Mouse (Mus musculus) urinary bladder, postnatal 14 days (tissue): ENCODE results near the gene Csf2.
"Not testable (repeated sequence)": the region's sequence is repeated elsewhere in the genome, so short reads cannot be mapped to it uniquely, and the experiment has no call there.

Experiments
- DNase-seq: peaks from one replicate; pipeline ENCODE4 v3.0.0; 2021; ENCODE audit warnings: low spot score

Csf2 gene

DNA sequence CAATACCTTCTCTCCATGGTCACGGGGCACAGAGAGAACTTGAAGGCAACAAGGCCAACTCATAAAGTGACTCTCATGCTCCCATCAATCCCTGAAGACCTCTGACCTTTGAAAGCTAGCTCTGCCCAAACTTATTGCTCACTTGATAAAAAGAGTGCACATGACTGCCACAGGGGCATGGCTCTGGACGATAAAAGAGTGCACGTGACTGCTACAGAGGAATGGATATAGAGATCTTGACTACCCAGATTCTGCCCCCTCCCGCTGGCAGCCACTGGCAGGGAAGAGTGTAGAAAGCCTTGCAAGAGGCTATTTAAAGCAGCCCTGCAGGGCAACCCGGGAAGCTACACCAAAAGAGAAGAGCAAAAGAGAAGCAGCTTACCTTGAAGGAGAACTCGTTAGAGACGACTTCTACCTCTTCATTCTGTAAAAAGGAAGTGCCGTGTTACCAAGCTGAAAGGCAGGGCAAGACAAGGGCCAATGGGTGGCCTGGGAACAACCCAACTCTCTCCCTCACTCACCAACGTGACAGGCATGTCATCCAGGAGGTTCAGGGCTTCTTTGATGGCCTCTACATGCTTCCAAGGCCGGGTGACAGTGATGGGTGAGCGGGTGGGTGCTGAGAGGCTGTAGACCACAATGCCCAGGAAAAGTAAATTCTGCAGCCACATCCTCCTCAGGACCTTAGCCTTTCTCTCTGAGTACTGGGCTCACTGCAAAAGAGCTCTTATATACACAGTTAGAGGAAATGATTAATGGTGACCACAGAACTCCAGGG is at the start of gene Csf2:
Gene Csf2, minus strand, starts transcription at position 728 of the 778 bp plus-strand sequence.
- no peak for DNase-seq

DNA sequence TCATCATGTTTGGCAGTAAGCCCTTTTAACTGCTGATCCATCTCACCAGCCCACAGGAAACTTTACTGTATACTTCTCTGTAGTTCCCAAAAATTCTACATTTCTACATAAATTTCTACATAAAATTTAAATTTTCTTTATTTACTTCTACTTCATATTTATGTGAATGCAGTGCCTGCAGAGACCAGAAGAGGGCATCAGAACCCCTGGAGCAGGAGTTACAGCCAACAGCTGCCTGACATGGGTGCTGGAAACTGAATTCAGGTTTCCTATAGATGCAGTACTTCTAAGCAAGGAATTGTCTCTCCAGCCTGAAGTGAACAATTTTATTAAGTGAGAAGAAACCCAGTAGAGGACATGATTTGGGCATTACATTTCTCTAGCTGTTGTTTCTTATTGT is 49.3 kb upstream of the Csf2 start:
- DNase-seq: no peak

GRCm38 (mm10) chr11:54297471-54297870 is 48.0 kb upstream of the Csf2 start:
- not testable (repeated sequence) for DNase-seq

- DNase-seq: no peak
Measured at GRCm38 (mm10) chr11:54296734-54297133, 47.3 kb upstream of the Csf2 start.

- no peak for DNase-seq
Measured at GRCm38 (mm10) chr11:54295971-54296370, 46.5 kb upstream of the Csf2 start.

DNA sequence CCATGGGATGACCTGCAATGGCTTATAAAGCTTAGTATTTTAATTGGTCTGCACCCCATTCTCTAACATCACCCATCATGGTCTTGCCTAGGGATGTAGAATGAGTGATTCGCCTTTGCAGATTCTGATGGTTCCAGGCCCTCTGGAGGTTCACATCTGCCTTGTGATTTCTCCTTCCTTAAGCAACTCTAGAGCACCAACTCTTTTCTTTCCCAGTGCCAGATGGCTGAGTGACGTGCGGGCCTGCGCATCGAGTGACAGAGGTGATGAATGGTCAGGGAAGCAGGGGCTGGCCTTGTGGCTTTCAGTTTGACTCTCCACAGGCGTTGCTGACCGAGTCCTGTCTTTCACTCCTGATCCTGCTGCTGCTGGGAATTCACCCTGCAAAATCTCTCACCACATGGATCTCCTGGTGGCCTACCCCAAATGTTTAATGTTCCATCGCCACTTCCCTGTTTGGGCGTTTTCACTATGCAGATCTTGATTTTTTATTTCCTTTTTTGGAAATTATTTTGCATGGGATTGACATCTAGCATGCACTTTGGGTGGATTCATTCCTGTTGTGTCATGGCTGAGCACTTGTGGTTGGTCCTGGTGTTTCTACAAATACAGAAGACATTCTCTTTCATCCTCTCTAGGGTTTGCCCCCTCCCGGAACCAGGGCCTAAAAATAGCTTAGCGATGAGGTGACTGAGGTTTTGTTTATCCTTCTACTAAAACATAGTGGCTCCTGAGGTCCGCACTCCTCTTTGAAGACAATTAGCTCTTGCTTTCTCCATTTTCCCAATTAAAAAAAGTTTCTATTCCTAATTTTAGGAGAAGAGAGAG is 44.7 kb upstream of the Csf2 start:
- no peak for DNase-seq

DNA sequence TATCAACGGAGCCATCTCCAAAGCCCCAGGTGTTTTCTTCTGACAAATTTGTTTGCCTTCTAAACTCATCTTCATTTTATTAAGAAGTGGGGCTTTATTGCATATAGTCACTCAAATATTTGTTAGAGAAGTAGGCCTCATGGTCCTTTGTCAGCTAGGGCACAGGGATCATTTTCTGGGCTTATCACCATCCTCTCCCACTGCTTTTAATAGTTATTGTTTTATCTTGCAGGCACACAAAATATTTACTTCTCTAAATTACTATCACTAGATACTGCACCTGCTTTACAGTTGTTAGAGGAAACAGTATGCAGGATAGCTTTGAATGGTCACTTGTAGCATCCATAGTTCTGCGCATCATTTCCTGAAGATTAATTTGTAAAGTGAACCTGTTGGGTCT is 42.7 kb upstream of the Csf2 start:
- no peak for DNase-seq

GRCm38 (mm10) chr11:54287821-54288453 is 38.5 kb upstream of the Csf2 start:
- DNase-seq: no peak

DNA sequence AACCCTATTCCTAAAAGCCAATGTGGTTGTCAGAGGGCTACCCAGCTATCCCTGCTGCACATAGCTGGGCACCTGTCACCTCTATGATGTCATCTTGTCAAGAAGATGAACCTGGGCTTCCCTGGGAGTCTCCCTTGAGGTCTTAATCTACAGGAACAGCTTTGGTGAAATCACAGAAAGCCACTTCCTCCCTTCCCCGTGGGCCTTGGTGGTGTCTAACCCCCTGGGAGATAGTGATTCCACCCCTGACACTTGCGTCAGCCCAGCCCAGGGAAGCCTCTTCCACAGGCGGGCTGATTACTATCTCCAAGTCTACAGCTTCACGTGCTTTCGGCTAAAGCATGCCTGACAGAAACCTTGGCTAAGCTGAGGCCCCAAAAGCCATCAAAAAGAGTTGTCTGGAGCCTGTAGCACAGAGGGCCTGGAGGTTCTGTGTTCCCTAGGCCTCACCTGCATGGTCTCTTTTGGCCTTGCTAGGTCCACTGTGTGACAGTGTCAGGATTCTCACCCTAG is 22.0 kb upstream of the Csf2 start:
- no peak for DNase-seq

GRCm38 (mm10) chr11:54269191-54269896 is 19.9 kb upstream of the Csf2 start:
- DNase-seq: no peak

DNA sequence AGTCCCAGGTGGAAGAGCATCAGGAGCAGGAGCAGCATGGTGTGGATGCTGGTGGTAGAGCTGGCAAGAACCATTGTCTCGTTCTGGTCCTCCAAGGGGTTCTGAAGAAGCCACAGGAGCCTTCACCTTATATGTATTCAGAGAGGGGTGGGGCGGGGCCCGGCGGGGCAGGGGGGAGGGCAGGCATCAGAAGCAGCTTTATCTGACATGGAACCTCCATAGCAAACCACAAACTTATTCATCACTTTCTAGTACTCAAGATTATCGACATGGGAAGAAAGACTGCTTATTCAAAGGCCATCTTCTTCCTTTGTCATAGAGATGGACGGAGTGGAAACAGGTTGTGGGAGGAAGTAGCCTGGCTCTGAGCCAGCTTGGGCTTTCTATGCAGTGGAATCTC is 17.7 kb upstream of the Csf2 start, which contains the start of gene Il3:
Gene Il3, minus strand, starts transcription at position 101 of the 400 bp plus-strand sequence.
- no peak for DNase-seq

DNA sequence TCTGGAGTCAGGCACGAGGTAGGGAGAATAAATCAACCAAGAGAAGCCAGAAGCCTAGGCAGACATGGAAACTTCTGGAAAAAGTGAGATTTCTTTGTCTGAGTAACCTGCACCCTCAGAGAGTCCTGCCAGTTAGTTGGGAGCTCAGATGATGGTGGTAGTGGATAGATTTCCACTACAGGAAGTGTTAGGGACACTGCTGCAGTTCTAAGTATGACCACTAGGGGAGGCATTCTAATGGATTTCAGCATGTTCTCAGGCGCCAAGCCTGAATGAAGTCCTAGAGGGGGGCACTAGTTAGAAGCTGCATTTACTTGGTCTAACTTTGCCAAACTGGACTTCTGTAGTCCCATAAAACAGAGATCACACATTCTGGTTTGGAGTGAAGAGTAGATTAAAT is 15.1 kb upstream of the Csf2 start:
- peak; percentile 56 for DNase-seq

DNA sequence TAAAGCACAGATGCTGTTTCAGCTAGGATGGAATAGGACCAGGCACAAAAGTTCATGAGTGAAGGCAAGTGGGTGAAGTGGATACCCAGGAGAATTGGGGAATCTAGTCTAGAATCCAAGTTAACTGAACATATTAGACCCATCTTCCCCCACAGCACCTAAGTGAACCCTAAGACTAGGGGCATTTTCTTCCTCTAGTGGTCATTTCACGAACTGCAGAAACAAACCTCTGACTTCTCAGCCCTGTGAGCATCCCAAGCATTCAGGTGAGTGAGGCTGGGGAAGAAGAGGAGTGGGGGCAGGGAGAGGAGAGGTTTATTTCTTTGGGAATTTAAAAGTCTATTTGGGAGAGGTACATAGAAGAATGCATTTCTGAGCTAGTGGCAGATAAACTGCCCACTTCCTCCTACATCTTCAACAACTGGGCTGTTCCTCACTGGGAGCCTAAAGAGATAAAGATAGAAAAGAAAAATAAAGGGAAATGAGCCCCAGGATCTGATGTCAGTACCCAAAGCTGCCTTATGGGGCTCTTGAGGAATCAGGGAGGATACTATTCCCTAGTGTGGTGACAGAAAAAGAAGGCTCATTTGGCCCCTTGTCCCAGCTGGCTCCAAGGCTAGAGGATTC is 14.1 kb upstream of the Csf2 start:
- no peak for DNase-seq

- DNase-seq: peak; percentile 64
Measured at GRCm38 (mm10) chr11:54256624-54257376, 7.3 kb upstream of the Csf2 start.

GRCm38 (mm10) chr11:54254114-54254513 is 4.6 kb upstream of the Csf2 start:
- no peak for DNase-seq

DNA sequence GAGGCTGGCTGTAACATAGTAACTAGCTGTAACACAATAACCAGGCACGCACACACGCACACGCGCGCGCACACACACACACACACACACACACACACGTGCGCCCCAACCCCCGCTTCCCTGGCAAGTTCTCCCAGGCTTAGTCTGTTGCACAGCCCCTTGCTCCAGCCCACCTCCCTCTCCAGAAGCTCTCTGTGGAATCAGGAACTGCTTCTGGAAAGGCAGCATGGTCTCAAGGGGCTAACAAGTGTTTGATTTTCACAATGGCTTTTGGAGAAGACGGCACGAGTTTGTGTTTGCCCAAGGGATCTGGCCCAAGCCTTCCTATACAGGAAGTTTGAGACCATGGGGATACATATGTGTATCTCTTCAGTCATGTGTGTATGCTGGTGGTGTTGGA is 1.1 kb upstream of the Csf2 start:
- no peak for DNase-seq

- DNase-seq: no peak
Measured at GRCm38 (mm10) chr11:54249748-54250147, 281 bp upstream of the Csf2 start.

GRCm38 (mm10) chr11:54247251-54247950 is 2.1 kb downstream of the Csf2 start:
- DNase-seq: no peak

GRCm38 (mm10) chr11:54244465-54244864 is 5.0 kb downstream of the Csf2 start:
- DNase-seq: no peak

- DNase-seq: no peak
Measured at GRCm38 (mm10) chr11:54242494-54242893, 7.0 kb downstream of the Csf2 start.
